Mouse (Mus musculus): ENCODE results near the gene Tbc1d16. TPM values are rescaled to one million over a fixed set of nuclear protein-coding genes. Genes with fewer than 3 reads are reported as not detected.

Gene Tbc1d16
- 2.6 TPM for total RNA-seq (2023)

GRCm38 (mm10) chr11:119228091-119228781 lies at the start of gene Tbc1d16, which contains the start of gene Ccdc40:
Tbc1d16 (minus strand) TSS chr11:119228499.
Ccdc40 (plus strand) TSS chr11:119228572.

GRCm38 (mm10) chr11:119267768-119268556 lies 39.7 kb upstream of the Tbc1d16 start, which contains the start of gene Gaa:
Gaa (plus strand) TSS chr11:119267887.

Other genes with a start within 250 kb of the Tbc1d16 start
- gene Enpp7, start 240.3 kb downstream of the Tbc1d16 start, total RNA-seq (2023): not detected
- 5.9 TPM for gene Cbx2, start 205.5 kb downstream of the Tbc1d16 start, total RNA-seq (2023)
- 13.8 TPM for gene Cbx8, start 187.5 kb downstream of the Tbc1d16 start, total RNA-seq (2023)
- 106 TPM for gene Cbx4, start 142.3 kb downstream of the Tbc1d16 start, total RNA-seq (2023)
- gene Ccdc40, start 73 bp upstream of the Tbc1d16 start, total RNA-seq (2023): 0.40 TPM
- gene Gaa, start 39.4 kb upstream of the Tbc1d16 start, total RNA-seq (2023): 42.1 TPM
- 159 TPM for gene Eif4a3, start 71.6 kb upstream of the Tbc1d16 start, total RNA-seq (2023)
- gene Card14, start 79.3 kb upstream of the Tbc1d16 start, total RNA-seq (2023): not detected
- gene Sgsh, start 127.0 kb upstream of the Tbc1d16 start, total RNA-seq (2023): 24.3 TPM
- 29.6 TPM for gene Slc26a11, start 127.1 kb upstream of the Tbc1d16 start, total RNA-seq (2023)
- gene Rnf213, start 164.6 kb upstream of the Tbc1d16 start, total RNA-seq (2023): 146 TPM